In the genomic region with DNA sequence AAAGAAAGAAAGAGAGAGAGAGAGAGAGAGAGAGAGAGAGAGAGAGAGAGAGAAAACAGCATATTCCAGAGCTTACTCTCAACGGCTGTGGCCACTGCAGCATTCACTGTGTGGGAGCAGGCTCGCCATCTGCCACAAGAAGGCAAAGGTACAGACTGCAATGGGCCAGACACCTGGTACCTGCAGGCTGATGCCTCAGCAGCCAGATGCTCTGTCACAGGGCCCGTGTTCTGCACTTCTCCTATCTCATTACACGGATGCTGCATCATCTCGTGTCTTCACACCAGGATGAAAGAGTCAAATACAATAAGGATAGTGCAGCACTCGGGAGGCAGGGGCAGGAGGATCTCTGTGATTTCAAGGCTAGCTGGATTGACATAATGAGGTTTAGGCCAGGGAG, we compare ENCODE assay signal across 17 mouse cellular contexts.
DNase-seq lines count a peak whose midpoint lies in the region; ATAC-seq lines count a peak whose summit lies in the region.
"Had no signal": no experiment of that assay in that cellular context is flagged by ENCODE, and none has a peak within 500 bp of the region (broad histone marks: within the 10 kb centered on the region; RNA-seq: fewer than 3 reads in every experiment).

No protein-coding gene starts in this region.

- peak overlapping the region; percentile 33 for H3K4me3 ChIP-seq in megakaryocyte, embryonic 14.5 days (replicated peaks)
- H3K4me3 ChIP-seq: embryonic facial prominence, embryonic 12.5 days; hindbrain, embryonic 12.5 days had no signal

- no peaks in the 10 kb centered on the region for H3K36me3 ChIP-seq in megakaryocyte, embryonic 14.5 days (replicated peaks; ENCODE audit: low read length)
- H3K36me3 ChIP-seq: embryonic facial prominence, embryonic 12.5 days; hindbrain, embryonic 12.5 days had no signal

- no peaks in the 10 kb centered on the region for H3K9me3 ChIP-seq in megakaryocyte, embryonic 14.5 days
- H3K9me3 ChIP-seq: embryonic facial prominence, embryonic 12.5 days; hindbrain, embryonic 12.5 days had no signal

- intact Hi-C loops in left cerebral cortex, postnatal 4 days (cut with DNase I) = no loop called here

- H3K4me1 ChIP-seq in megakaryocyte, embryonic 14.5 days = no peaks in the 10 kb centered on the region

- no peak for ATAC-seq in cerebellum, adult (ENCODE audit: insufficient number of reproducible peaks, low FRiP score, low TSS enrichment)
- ATAC-seq in megakaryocyte, adult 5-6 weeks (ENCODE audit: poor library complexity, severe bottlenecking) = no peak
- ATAC-seq: forebrain, embryonic 16.5 days; hindbrain, embryonic 16.5 days; inflammation-experienced regulatory T-cells, adult 6 months; intestine, postnatal 0 days had no signal

- peak; percentile 66 for DNase-seq in cerebellum, adult 11-12 months
- DNase-seq in cerebellum, postnatal 25 days = peak; percentile 57 to 62
- DNase-seq in left cerebral cortex, postnatal 4 days = no peak
- no peak for DNase-seq in testis, postnatal 14 days (ENCODE audit: low spot score)
- DNase-seq: adrenal gland, postnatal 10 days; gastrocnemius, postnatal 10 days; heart, postnatal 10 days; heart, postnatal 4 days had no signal

- H3K27me3 ChIP-seq in megakaryocyte, embryonic 14.5 days (replicated peaks) = no peaks in the 10 kb centered on the region
- H3K27me3 ChIP-seq: embryonic facial prominence, embryonic 12.5 days; hindbrain, embryonic 12.5 days had no signal

Comparison
In these comparisons a context has a peak if more than half of its experiments do, and no peak if none do; other contexts are left out.
1. DNase-seq: peak in cerebellum, adult 11-12 months (single experiment) and cerebellum, postnatal 25 days (2 of 2); none in left cerebral cortex, postnatal 4 days (single experiment) and testis, postnatal 14 days (single experiment).